Mouse (Mus musculus): Measurements from ENCODE around the gene Racgap1. TPM values are rescaled to one million over a fixed set of nuclear protein-coding genes. Genes with fewer than 3 reads are reported as not detected.

Racgap1 gene
- total and polyA plus RNA-seq, 2 experiments from 2014 or later, result 27.2 to 32.9 TPM

DNA sequence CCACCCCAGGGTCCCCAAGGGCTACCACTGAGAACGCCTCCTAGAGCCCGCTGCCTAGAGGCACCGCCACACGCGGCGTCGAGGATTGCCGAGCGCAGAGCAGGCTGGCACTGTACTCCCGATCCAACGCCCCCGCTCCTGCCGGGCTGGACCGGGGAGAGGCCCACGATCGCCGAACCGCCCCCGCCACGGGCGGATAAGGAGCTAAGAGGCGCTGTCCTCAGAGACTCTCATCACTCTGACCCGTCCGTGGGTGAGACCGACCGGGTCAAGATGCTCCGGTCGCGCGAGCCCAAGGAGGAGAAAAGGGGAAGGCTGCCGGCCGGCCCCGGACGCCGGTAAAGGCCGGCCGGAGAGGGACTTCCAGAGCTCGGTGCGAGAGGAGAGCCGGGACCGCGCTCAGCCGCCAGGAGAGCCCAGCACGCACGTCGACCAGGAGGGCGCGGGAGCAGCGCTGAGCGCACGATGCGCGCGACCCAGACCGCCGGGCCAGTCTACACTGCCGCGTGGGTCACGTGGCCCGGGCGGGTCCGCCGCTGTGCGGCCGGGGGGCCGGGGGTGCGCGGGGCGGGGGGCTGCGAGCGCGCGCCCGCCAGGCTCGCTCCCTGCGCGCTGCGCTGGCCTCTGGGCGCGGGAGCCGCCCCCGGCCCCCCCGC lies 60.9 kb downstream of the Racgap1 start, which contains the start of gene Aqp5:
Gene Aqp5 (plus strand): TSS at position 354 of the 656 bp plus-strand sequence.
- Histone ChIP-seq H3K27ac (ENCODE audit: low read depth, low read length) (no peak within 1 kb of the TSS), H3K9me3 (ENCODE audit: low read length) (no peaks in the 10 kb centered on the region), H3K36me3 (ENCODE audit: insufficient read depth, low read length) (no peaks in the 10 kb centered on the region), H3K27me3 (ENCODE audit: insufficient read depth, low read length) (peaks cover 56% of the 10 kb centered on the region), H3K9ac (replicated peaks; ENCODE audit: low read length, poor library complexity, severe bottlenecking) (peak within 1 kb of the TSS; percentile 37; the same call in 1 of the 2 replicates), H3K4me1 (ENCODE audit: insufficient read depth, low read length) (no peaks in the 10 kb centered on the region), H3K4me3 (ENCODE audit: low read depth, low read length) (peak within 1 kb of the TSS; percentile 38), H3K4me2 (ENCODE audit: low read depth, low read length, poor library complexity, severe bottlenecking) (peak within 1 kb of the TSS; percentile 59)
- no peak for TF ChIP-seq CTCF (IDR thresholded peaks at IDR 0.05)
- DNase-seq (ENCODE audit: low spot score) (no peak), ATAC-seq (ENCODE audit: low FRiP score) (peak; percentile 81)
- under 1% methylated on average over 50 of the region's 83 CpGs for WGBS

DNA sequence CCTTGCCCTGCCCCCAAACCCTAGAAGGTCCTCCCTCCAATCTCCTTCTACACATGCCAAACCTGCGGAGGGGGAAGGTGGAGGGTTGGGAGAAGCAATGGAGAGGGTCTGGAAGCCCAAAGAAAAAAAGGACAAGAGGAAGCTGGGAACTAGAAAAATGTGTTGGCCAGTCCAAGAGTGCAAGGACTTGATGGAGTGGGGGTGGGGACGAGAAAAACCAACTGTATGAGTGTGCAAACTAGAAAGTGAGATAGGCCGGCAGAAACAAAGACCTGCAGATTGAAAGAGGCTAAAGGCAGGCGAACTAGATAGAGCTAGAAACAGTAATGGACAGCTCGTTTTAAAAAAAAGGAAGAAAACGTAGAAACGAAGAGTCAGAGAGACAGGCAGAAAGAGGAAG lies 61.8 kb downstream of the Racgap1 start:
- Histone ChIP-seq H3K4me2 (ENCODE audit: low read depth, low read length, poor library complexity, severe bottlenecking) (no peak overlapping the region), H3K9ac (replicated peaks; ENCODE audit: low read length, poor library complexity, severe bottlenecking) (no peak overlapping the region), H3K4me3 (ENCODE audit: low read depth, low read length) (no peak overlapping the region), H3K4me1 (ENCODE audit: insufficient read depth, low read length) (no peaks in the 10 kb centered on the region), H3K27ac (ENCODE audit: low read depth, low read length) (no peak overlapping the region), H3K9me3 (ENCODE audit: low read length) (no peaks in the 10 kb centered on the region), H3K27me3 (ENCODE audit: insufficient read depth, low read length) (peaks cover 64% of the 10 kb centered on the region), H3K36me3 (ENCODE audit: insufficient read depth, low read length) (no peaks in the 10 kb centered on the region)
- ATAC-seq (ENCODE audit: low FRiP score) (no peak), DNase-seq (ENCODE audit: low spot score) (no peak)
- TF ChIP-seq CTCF (IDR thresholded peaks at IDR 0.05), result no peak
- 22% methylated on average over 7 of the region's 7 CpGs for whole genome bisulfite sequencing

DNA sequence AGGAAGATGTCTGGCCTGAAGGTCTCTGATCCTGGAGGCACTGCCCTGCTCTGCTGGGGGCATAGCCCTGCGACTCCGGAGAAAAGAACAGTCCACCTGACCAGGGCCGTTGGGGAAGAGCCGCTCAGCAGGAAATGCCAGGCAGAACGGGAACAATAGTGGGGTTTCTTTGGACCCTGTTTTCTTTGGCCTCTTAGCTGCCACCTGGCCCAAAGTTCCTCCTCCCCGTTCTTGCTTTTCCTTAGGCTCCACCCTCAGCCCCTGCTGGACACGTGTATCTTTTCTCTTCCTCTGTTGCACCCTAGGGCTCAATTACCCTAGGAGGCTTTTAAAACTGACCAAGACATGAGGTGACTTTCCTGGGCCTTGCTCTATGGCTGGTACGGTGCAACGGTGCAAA lies 62.2 kb downstream of the Racgap1 start:
- WGBS, result 6% methylated on average over 9 of the region's 9 CpGs
- no peak for ATAC-seq (ENCODE audit: low FRiP score)
- H3K27me3 ChIP-seq (ENCODE audit: insufficient read depth, low read length), result peaks cover 68% of the 10 kb centered on the region

DNA sequence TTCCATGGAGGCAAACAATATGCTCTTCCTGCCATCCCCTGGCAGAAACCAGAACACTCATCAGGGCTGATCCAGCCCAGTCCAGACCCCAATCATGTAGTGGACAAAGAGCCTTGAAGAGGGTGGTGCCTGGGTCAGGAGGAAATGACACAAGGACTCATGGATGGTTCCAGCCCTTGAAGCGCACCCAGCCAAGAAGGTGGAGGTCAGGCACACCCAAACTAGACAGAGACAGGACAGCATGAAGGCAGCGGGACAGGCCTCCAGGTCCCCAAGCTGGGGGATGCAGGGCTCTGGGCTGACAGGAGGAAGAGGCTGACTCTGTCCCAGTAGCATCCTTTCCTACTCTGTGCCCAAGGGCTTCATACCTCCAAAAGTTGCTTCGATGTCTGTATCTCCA lies 64.9 kb downstream of the Racgap1 start:
- Histone ChIP-seq H3K27ac (ENCODE audit: low read depth, low read length) (no peak overlapping the region), H3K4me3 (ENCODE audit: low read depth, low read length) (no peak overlapping the region), H3K9ac (replicated peaks; ENCODE audit: low read length, poor library complexity, severe bottlenecking) (no peak overlapping the region), H3K4me2 (ENCODE audit: low read depth, low read length, poor library complexity, severe bottlenecking) (no peak overlapping the region), H3K4me1 (ENCODE audit: insufficient read depth, low read length) (no peaks in the 10 kb centered on the region; the same call in 1 of the 2 replicates), H3K9me3 (ENCODE audit: low read length) (no peaks in the 10 kb centered on the region), H3K36me3 (ENCODE audit: insufficient read depth, low read length) (no peaks in the 10 kb centered on the region), H3K27me3 (ENCODE audit: insufficient read depth, low read length) (peaks cover 74% of the 10 kb centered on the region)
- TF ChIP-seq CTCF (IDR thresholded peaks at IDR 0.05), result no peak
- ATAC-seq (ENCODE audit: low FRiP score), result no peak
- WGBS, result 93% methylated on average over 3 of the region's 3 CpGs
- DNase-seq (ENCODE audit: low spot score), result no peak

More for the DNA sequence above, 62.2 kb downstream of the Racgap1 start:
- Histone ChIP-seq H3K9me3 (ENCODE audit: low read length) (no peaks in the 10 kb centered on the region), H3K9ac (replicated peaks; ENCODE audit: low read length, poor library complexity, severe bottlenecking) (no peak overlapping the region), H3K27ac (ENCODE audit: low read depth, low read length) (no peak overlapping the region), H3K4me3 (ENCODE audit: low read depth, low read length) (no peak overlapping the region), H3K36me3 (ENCODE audit: insufficient read depth, low read length) (no peaks in the 10 kb centered on the region), H3K4me1 (ENCODE audit: insufficient read depth, low read length) (no peaks in the 10 kb centered on the region), H3K4me2 (ENCODE audit: low read depth, low read length, poor library complexity, severe bottlenecking) (no peak overlapping the region)
- DNase-seq (ENCODE audit: low spot score), result no peak
- TF ChIP-seq CTCF (IDR thresholded peaks at IDR 0.05), result no peak

DNA sequence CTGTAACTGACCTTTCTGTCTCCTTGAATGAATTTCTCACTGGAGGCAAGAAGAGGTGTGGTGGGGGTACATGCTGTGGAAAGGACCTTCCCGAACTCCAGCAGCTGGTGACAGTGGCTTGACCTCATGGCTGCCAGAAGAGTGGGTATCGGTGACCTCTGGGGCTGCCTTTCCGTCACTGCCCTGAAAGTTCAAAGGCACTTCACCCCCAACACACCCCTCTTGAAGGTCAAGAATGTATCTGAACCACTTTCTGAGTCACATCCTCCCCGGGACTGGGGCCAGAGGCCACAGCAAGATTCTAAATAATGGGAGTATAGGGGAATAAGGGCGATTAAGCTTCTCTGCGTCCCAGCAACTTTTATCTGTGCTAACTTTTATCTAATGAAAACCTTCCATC lies 65.7 kb downstream of the Racgap1 start:
- TF ChIP-seq CTCF (IDR thresholded peaks at IDR 0.05), result no peak
- 77% methylated on average over 6 of the region's 6 CpGs for WGBS
- H3K27ac ChIP-seq (ENCODE audit: low read depth, low read length), result no peak overlapping the region
- no peak for DNase-seq (ENCODE audit: low spot score)
- H3K9me3 ChIP-seq (ENCODE audit: low read length), result no peaks in the 10 kb centered on the region
- H3K9ac ChIP-seq (replicated peaks; ENCODE audit: low read length, poor library complexity, severe bottlenecking), result no peak overlapping the region
- H3K4me2 ChIP-seq (ENCODE audit: low read depth, low read length, poor library complexity, severe bottlenecking), result no peak overlapping the region
- H3K4me3 ChIP-seq (ENCODE audit: low read depth, low read length), result no peak overlapping the region
- no peaks in the 10 kb centered on the region for H3K36me3 ChIP-seq (ENCODE audit: insufficient read depth, low read length)
- no peaks in the 10 kb centered on the region; the same call in 1 of the 2 replicates for H3K4me1 ChIP-seq (ENCODE audit: insufficient read depth, low read length)
- peaks cover 73% of the 10 kb centered on the region for H3K27me3 ChIP-seq (ENCODE audit: insufficient read depth, low read length)
- ATAC-seq (ENCODE audit: low FRiP score), result no peak

DNA sequence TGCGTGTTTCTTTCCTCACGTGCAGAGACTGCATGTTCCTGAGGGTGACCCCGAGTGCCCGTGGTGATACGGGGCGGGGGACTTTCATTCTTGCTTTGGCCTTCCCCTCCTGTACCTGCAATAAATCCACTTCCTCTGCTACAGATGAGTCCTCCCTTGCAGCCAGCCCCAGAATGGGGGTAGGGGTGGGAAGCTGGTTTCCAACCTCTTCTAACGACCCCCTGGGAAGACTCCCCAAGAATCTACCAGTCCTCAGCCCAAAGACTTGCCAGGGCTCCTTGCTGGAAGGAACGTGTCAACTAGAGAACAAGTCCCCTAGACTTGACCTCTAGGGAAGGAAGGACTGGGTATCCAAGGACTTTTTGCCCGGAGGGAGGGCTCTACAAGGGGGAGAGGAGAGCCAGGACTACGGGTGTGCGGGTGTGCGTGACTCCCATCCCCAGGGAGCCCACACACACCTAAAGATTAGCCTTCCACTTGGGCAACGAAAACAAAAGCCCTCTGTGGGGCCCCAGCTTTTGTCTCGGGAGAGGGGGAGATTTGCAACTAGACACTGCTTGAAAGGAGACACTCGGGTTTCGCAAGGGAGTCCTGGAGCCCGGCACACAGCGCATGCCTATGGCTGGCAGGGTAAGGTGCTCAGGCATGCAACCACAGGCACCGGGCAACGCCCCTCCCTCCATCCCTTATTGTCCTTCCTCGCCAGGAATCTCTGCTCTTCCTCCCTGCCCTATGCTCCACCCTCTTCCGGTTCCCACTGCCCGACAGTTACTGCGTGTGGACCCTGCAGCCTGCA lies 66.9 kb downstream of the Racgap1 start:
- no peak overlapping the region for H3K9ac ChIP-seq (replicated peaks; ENCODE audit: low read length, poor library complexity, severe bottlenecking)
- peaks cover 62% of the 10 kb centered on the region for H3K27me3 ChIP-seq (ENCODE audit: insufficient read depth, low read length)
- no peaks in the 10 kb centered on the region for H3K9me3 ChIP-seq (ENCODE audit: low read length)
- WGBS, result 4% methylated on average over 24 of the region's 24 CpGs
- no peaks in the 10 kb centered on the region; the same call in 1 of the 2 replicates for H3K4me1 ChIP-seq (ENCODE audit: insufficient read depth, low read length)
- peak overlapping the region; percentile 15; the same call in 1 of the 2 replicates for H3K4me3 ChIP-seq (ENCODE audit: low read depth, low read length)
- DNase-seq (ENCODE audit: low spot score) (no peak), ATAC-seq (ENCODE audit: low FRiP score) (no peak)
- TF ChIP-seq CTCF (IDR thresholded peaks at IDR 0.05), result no peak
- peak overlapping the region; percentile 43 for H3K4me2 ChIP-seq (ENCODE audit: low read depth, low read length, poor library complexity, severe bottlenecking)
- no peak overlapping the region for H3K27ac ChIP-seq (ENCODE audit: low read depth, low read length)
- H3K36me3 ChIP-seq (ENCODE audit: insufficient read depth, low read length), result no peaks in the 10 kb centered on the region
